Mouse (Mus musculus) left cerebral cortex, postnatal 14 days (tissue): ENCODE results near the gene Usp18. TPM values are rescaled to one million over a fixed set of nuclear protein-coding genes. Genes with fewer than 3 reads are reported as not detected.
A peak's percentile ranks its signal among the peaks of the same experiment; 100 is the strongest.

Source experiments
- DNase-seq, 2 experiments: peaks; one replicate each; pipeline ENCODE4 v3.0.0; 2021 to 2022; ENCODE audit warnings: low spot score in 2 of 2, mixed read lengths in 1 of 2
- intact Hi-C: fragments of 180-260 bp; cut with DNase I; formaldehyde crosslinking; loops from one replicate; pipeline ENCODE4 v1.15.1; 2025
- total RNA-seq, 2 experiments: library from RNA; stranded (reverse); gene quantifications; 2 replicates each; pipeline ENCODE4 v1.2.3; 2021

Gene Usp18
- total RNA-seq, 2 experiments from 2014 or later, result not detected

DNA sequence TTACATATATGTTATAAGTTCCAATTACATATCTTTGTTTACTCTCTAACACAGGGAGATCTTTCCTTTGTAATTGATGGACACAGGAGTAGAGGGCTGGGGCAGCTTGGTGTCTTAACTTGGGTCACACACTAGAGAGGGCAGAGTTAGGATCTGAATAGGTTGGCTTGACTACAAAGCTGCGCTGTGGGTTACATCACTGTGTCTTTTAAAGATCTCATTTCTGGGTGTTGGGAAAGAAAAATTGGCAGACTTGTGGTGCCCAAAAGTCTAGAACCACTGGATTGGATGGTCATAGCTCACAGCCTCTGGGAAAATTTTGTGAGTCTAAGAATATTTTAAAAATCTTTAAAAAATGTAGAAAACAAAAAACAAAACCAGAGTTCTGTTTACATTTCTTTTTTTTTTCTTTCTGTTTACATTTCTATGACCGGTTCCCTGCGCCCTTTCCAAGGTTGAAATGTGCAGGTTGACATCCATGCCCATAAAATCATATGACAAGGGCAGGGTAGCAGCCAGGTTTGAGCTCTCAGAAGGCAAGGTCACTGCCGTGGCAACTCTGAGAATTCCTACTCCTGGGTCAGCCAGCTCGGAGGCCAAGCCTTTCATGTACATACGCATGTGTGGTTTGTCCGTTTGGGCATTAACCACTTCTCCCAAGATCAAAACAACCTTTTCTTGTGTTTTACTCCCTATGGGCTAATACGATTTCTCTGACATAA is 23.7 kb upstream of the Usp18 start:
- intact Hi-C loops, result no loop called here
- DNase-seq, result no peak

- DNase-seq, result no peak
- intact Hi-C loops, result no loop called here
Observed at GRCm38 (mm10) chr6:121223001-121223400, 22.7 kb upstream of the Usp18 start.

- no peak for DNase-seq
- intact Hi-C loops, result no loop called here
Observed at GRCm38 (mm10) chr6:121224067-121224466, 21.6 kb upstream of the Usp18 start.

DNA sequence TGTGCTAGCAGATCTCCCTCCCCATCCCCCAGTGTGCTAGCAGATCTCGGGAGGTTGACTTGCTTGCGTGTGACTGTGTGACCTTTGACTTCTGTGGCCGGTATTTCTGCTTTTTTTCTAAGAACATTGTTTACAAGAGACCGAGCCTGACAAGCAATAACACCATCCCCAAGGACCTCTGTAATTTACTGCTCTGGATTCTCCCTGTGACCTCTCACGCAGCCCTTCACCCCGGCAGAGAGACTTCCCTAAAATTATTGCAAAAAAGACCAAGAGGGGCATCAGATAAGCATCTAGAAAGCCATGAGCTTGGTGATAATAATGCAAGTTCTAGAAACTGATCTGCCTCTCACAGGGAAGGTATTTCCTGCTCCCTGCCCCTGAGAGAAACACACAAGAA is 20.7 kb upstream of the Usp18 start:
- no peak for DNase-seq

GRCm38 (mm10) chr6:121226043-121226442 is 19.7 kb upstream of the Usp18 start:
- intact Hi-C loops, result no loop called here
- no peak for DNase-seq

More for the DNA sequence above, 20.7 kb upstream of the Usp18 start:
- intact Hi-C loops, result no loop called here

DNA sequence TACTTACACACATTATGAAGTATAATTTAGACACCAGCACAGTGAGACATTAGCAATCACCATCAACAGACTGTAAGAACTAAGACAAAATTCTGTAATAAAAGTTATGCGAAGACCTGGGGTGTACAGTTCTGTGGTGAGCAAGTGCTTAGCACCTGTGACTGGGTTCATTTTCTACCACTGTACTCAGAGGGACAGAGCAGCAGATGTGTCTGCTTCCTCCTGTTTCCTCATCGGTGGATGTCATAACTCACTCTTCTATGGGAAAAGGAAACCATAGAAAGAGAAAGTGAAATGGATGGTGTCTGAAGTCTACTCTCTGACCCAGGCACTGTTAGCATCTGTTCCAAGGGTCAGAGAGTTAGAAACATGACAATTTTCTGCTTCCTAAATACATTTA is 19.0 kb upstream of the Usp18 start:
- intact Hi-C loops, result no loop called here
- no peak for DNase-seq

DNA sequence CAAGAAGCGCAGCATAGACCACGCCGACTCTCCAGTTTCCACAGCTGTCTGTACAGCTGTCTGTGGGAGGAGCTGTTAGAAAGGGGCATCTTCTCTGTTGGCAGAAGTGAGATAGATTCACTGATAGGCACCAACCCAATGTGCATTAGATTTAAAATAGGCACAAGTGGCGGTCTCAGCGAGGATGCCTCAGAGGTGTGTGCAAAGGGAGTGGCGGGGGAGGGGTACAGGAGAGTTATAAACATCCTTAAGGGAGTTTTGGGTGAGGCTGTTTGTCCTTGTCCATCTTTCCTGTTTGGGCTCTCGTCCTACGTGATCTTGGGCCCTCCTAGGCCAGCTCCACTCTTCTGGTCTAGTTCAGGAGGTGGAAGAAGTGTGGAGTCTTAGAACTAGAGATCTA is 17.3 kb upstream of the Usp18 start:
- no peak for DNase-seq
- intact Hi-C loops, result no loop called here

DNA sequence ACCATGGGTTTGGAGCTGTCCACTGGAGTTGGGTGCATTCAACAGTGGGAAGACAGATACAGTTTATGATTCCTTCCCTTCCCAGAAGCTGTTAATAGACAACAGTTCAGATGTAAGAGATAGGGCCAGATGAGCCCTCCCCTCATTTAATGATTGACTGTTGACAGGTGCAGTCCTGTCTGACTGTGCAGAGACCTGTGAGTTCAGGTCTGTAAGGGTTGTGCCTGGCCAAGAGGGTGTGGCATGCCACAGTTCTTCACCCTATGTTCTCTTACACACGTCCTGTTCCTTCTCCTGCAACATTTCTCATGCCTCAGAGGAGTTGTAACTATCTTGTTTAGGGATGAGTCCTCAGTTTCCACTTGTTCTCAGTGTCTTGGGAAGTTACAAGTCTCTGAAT is 13.1 kb upstream of the Usp18 start:
- intact Hi-C loops, result no loop called here
- no peak for DNase-seq

DNA sequence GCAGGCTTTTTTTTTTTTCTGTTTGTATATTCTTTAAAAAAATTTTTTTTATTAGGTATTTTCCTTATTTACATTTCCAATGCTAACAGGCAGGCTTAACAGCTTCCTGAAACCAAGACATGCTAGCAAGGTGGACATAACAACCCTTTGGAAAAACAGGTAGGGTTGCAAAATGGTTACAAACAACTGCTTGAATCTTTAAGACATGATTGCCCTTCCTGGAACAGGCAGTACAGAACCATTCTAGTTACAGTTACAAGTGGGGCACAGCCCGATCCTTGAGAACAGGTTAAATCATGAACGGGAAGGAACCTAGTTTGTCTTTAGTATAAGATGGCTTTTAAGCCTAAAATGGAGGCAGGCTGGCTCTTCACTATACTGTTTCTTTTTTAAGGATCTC is 9.3 kb upstream of the Usp18 start:
- intact Hi-C loops, result no loop called here
- DNase-seq, result no peak

DNA sequence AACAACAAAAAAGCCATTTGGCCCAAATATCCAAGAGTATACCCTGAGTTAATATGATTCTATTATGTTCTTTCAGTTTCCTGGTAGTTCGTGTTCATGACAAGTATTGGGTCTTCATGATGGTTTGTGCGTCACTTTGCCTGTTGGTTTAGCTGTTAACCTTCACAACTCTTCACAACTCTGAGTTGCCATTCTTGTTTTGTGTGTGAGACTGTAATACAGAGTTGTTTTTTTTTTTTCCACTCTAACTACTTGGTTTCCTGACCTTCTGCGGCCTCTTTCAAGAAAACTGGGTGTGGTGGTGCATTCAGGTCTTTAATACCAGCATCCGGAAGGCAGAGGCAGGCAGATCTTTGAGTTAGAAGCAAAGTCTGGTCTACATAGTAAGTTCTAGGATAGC is 7.5 kb upstream of the Usp18 start:
- no peak for DNase-seq
- intact Hi-C loops, result no loop called here

DNA sequence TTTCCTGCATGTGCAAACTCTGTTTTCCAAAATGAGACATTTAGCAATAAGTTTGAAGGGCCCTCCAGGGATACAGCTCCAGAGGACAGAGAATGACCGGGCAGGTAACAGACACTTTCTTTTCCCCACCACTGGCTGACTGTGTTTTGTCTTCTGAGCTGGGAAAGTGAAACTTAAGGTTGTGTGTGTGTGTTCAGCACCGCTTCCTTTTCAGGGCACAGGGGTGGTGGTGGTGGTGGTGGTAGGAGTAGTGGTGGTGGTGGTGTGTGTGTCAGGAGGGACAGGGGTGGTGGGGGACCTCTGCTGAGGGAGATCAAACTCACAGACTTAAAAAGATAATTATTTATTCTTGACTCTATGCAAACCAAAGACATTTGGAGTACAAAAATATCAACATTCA is 3.9 kb upstream of the Usp18 start:
- intact Hi-C loops, result no loop called here
- no peak for DNase-seq

GRCm38 (mm10) chr6:121243161-121243560 is 2.5 kb upstream of the Usp18 start:
- DNase-seq, result no peak
- intact Hi-C loops, result no loop called here

- intact Hi-C loops, result no loop called here
- DNase-seq, result no peak
Observed at GRCm38 (mm10) chr6:121246037-121246361, 293 bp downstream of the Usp18 start.

DNA sequence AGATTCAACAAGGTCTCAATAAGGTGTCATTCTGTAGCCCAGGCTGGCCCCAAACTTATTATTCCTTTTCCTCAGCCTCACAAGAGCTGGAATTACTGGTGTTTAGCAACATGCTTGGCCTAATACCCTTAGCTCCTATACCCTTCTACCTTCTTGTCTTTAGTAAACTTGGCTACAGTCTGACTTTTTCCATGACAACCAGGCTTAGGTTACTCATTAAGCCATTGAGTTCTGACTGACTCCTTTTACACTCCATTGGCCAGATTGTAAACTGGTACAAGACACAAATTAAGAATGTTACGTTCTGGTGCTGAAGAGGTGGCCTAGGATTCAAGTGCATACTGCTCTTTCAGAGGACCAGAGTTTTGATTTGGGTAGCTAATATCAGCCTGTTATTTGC is 4.7 kb downstream of the Usp18 start:
- no peak for DNase-seq
- intact Hi-C loops, result no loop called here

DNA sequence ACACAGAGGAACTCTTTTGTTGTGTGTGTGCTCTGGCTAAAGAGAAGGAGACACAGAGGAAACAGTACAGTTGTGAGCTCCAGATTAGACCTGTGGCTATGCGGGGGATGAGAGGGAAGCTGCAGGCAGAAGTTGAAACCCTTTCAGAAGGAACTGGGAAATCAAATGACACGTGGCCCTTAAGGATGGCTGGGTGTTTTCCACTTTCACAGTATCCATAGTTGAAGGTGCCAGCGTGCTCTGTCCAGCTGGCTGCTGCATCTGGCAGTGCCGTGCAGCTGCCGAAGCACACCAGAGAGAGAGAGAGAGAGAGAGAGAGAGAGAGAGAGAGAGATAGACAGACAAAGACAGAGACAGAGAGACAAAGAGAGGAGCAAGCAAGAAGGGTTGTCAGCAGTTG is 5.5 kb downstream of the Usp18 start:
- no peak for DNase-seq
- intact Hi-C loops, result no loop called here

DNA sequence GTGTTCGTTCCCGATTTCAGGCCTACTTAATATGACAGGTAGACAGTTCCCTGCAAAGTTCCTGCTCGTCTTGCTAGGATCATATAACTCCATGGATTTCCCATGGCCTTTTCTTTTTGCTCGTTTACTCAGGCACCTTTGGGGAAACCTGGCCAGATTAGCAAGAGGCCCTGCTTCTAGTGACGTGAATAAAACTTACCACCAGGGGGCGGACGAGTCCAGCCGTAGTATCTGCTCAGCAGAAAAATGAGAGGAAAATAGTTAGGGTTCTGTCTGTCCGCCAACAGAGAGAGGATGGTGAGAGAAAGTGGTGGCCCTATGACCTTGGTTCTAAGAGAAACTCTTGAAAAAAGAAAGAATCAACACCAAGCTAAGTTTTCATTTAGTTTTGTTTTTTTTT is 14.8 kb downstream of the Usp18 start:
- intact Hi-C loops, result no loop called here

GRCm38 (mm10) chr6:121261233-121261632 is 15.5 kb downstream of the Usp18 start:
- intact Hi-C loops, result no loop called here
- DNase-seq, result no peak

More for the DNA sequence above, 14.8 kb downstream of the Usp18 start:
- peak; percentile 72 to 88 for DNase-seq

DNA sequence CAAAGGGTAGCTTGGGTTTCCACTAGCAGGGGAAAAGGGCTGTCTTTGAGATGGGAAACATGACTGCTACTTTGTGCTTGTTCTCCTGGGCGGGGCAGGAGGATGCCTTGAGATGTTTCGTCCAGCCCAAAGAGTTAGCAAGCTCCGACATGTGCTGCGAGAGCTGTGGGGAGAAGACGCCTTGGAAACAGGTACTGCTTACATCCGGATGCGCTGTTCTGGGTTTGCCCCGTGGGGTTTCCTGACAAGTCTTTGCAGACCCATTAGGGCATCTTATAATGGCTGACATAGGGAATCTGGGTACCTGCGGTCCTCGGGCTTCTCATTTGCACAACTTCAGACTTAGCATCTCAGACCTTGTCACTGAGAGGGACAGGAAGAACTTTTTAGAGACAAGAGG is 16.3 kb downstream of the Usp18 start:
- DNase-seq, result no peak
- intact Hi-C loops, result no loop called here

GRCm38 (mm10) chr6:121262496-121262895 is 16.8 kb downstream of the Usp18 start:
- intact Hi-C loops, result no loop called here
- DNase-seq, result no peak

- no peak for DNase-seq
- intact Hi-C loops, result loop anchor here (2.0 kb wide), 1 partner anchor 263 kb away; no protein-coding TSS in a partner anchor
Observed at GRCm38 (mm10) chr6:121270156-121270555, 24.4 kb downstream of the Usp18 start.

- DNase-seq, result no peak
- intact Hi-C loops, result loop anchor here (2.0 kb wide), 2 partner anchors 95 to 261 kb away; no protein-coding TSS in a partner anchor
Observed at GRCm38 (mm10) chr6:121271707-121272074, 26.0 kb downstream of the Usp18 start.
